Mouse (Mus musculus) forelimb bud, embryonic 11.5 days (tissue): ENCODE results near the gene Hmox2.
"Not testable (repeated sequence)": the region's sequence is repeated elsewhere in the genome, so short reads cannot be mapped to it uniquely, and the experiment has no call there.

ENCODE experiments used
- DNase-seq: peaks from one replicate; pipeline ENCODE4 v3.0.0-alpha.2; 2012; ENCODE audit warnings: low read depth, low spot score

The Hmox2 gene

GRCm38 (mm10) chr16:4725266-4725665 is 895 bp upstream of the Hmox2 start:
- DNase-seq: no peak

- DNase-seq: peak; percentile 24
Measured at GRCm38 (mm10) chr16:4726528-4727128, 467 bp downstream of the Hmox2 start.

- no peak for DNase-seq
Measured at GRCm38 (mm10) chr16:4727526-4727925, 1.4 kb downstream of the Hmox2 start.

- no peak for DNase-seq
Measured at GRCm38 (mm10) chr16:4727963-4728362, 1.8 kb downstream of the Hmox2 start.

GRCm38 (mm10) chr16:4730776-4731358 is 4.7 kb downstream of the Hmox2 start:
- DNase-seq: no peak

- no peak for DNase-seq
Measured at GRCm38 (mm10) chr16:4736262-4736661, 10.1 kb downstream of the Hmox2 start.

- no peak for DNase-seq
Measured at GRCm38 (mm10) chr16:4739994-4740393, 13.8 kb downstream of the Hmox2 start.

- DNase-seq: no peak
Measured at GRCm38 (mm10) chr16:4742186-4742585, 16.0 kb downstream of the Hmox2 start.

- DNase-seq: no peak
Measured at GRCm38 (mm10) chr16:4752155-4752554, 26.0 kb downstream of the Hmox2 start.

- DNase-seq: no peak
Measured at GRCm38 (mm10) chr16:4754045-4754444, 27.9 kb downstream of the Hmox2 start.

GRCm38 (mm10) chr16:4756660-4757335 is 30.6 kb downstream of the Hmox2 start:
- DNase-seq: not testable (repeated sequence)

GRCm38 (mm10) chr16:4762437-4762836 is 36.3 kb downstream of the Hmox2 start:
- no peak for DNase-seq

- peak; percentile 45 for DNase-seq
Measured at GRCm38 (mm10) chr16:4763276-4763675, 37.1 kb downstream of the Hmox2 start.

- no peak for DNase-seq
Measured at GRCm38 (mm10) chr16:4765852-4766251, 39.7 kb downstream of the Hmox2 start.

GRCm38 (mm10) chr16:4767012-4767790 is 41.0 kb downstream of the Hmox2 start:
- DNase-seq: no peak

- DNase-seq: no peak
Measured at GRCm38 (mm10) chr16:4768719-4769118, 42.6 kb downstream of the Hmox2 start.

- no peak for DNase-seq
Measured at GRCm38 (mm10) chr16:4773289-4773970, 47.3 kb downstream of the Hmox2 start.

GRCm38 (mm10) chr16:4777171-4777904 is 51.2 kb downstream of the Hmox2 start:
- DNase-seq: no peak

GRCm38 (mm10) chr16:4777905-4778609 is 51.9 kb downstream of the Hmox2 start:
- DNase-seq: no peak

GRCm38 (mm10) chr16:4778940-4779339 is 52.8 kb downstream of the Hmox2 start:
- no peak for DNase-seq
